Mouse (Mus musculus): ENCODE results near the gene Anln. TPM values are rescaled to one million over a fixed set of nuclear protein-coding genes. Genes with fewer than 3 reads are reported as not detected.
"Not testable (repeated sequence)": the region's sequence is repeated elsewhere in the genome, so short reads cannot be mapped to it uniquely, and the experiment has no call there.

Anln gene
- polyA plus RNA-seq, 2 experiments = 20.1 to 27.0 TPM

- peak within 1 kb of the TSS; percentile 76 for H3K4me2 ChIP-seq (ENCODE audit: low read depth)
- ATAC-seq (ENCODE audit: insufficient read depth) (peak; percentile 99), DNase-seq (ENCODE audit: low read depth in 3 of 3, low spot score in 3 of 3) (peak; percentile 93 to 95 (median 94))
- H3K36me3 ChIP-seq (replicated peaks; ENCODE audit: control insufficient read depth, insufficient read depth, low read depth) = no peaks in the 10 kb centered on the region
- peak within 1 kb of the TSS; percentile 60 for H3K9ac ChIP-seq (replicated peaks)
- H3K9me3 ChIP-seq (ENCODE audit: control insufficient read depth, low read length) = no peaks in the 10 kb centered on the region
- WGBS (ENCODE audit: insufficient replicate concordance) = under 1% methylated on average over 43 of the region's 43 CpGs
- H3K4me1 ChIP-seq (replicated peaks; ENCODE audit: control insufficient read depth in 2 of 2, insufficient read depth in 2 of 2, low read length in 1 of 2) = no peaks in the 10 kb centered on the region
- H3K27me3 ChIP-seq (ENCODE audit: control insufficient read depth, insufficient read depth, low read length) = no peaks in the 10 kb centered on the region
- H3K27ac ChIP-seq = no peak within 1 kb of the TSS
- H3K4me3 ChIP-seq (ENCODE audit: insufficient read depth in 1 of 2, low read depth in 2 of 2, low read length in 2 of 2) = peak within 1 kb of the TSS; percentile 56 to 66
- TF ChIP-seq CTCF (IDR thresholded peaks at IDR 0.05; ENCODE audit: low read depth) = peak; percentile 99
- no peak for TF ChIP-seq EP300 (IDR thresholded peaks at IDR 0.05; ENCODE audit: low read depth)
Observed at GRCm38 (mm10) chr9:22411002-22411857, 22.2 kb upstream of the Anln start, which contains the start of gene 9530077C05Rik. Gene 9530077C05Rik, plus strand, starts transcription at chr9:22411513.

GRCm38 (mm10) chr9:22409501-22409900 lies 20.5 kb upstream of the Anln start:
- no peak for ATAC-seq (ENCODE audit: insufficient read depth)
- DNase-seq (ENCODE audit: low read depth in 3 of 3, low spot score in 3 of 3) = no peak
- TF ChIP-seq EP300 (IDR thresholded peaks at IDR 0.05; ENCODE audit: low read depth) (no peak), CTCF (IDR thresholded peaks at IDR 0.05; ENCODE audit: low read depth) (peak; percentile 28)
- Histone ChIP-seq H3K27ac (no peak overlapping the region), H3K4me3 (ENCODE audit: insufficient read depth in 1 of 2, low read depth in 2 of 2, low read length in 2 of 2) (no peak overlapping the region), H3K4me1 (replicated peaks; ENCODE audit: control insufficient read depth in 2 of 2, insufficient read depth in 2 of 2, low read length in 1 of 2) (no peaks in the 10 kb centered on the region), H3K4me2 (ENCODE audit: low read depth) (no peak overlapping the region), H3K27me3 (ENCODE audit: control insufficient read depth, insufficient read depth, low read length) (no peaks in the 10 kb centered on the region), H3K9ac (replicated peaks) (no peak overlapping the region), H3K36me3 (replicated peaks; ENCODE audit: control insufficient read depth, insufficient read depth, low read depth) (no peaks in the 10 kb centered on the region), H3K9me3 (ENCODE audit: control insufficient read depth, low read length) (no peaks in the 10 kb centered on the region)
- WGBS (ENCODE audit: insufficient replicate concordance) = 72% methylated on average over 7 of the region's 7 CpGs

GRCm38 (mm10) chr9:22408344-22408743 lies 19.4 kb upstream of the Anln start:
- not testable (repeated sequence) for H3K4me1 ChIP-seq (replicated peaks; ENCODE audit: control insufficient read depth in 2 of 2, insufficient read depth in 2 of 2, low read length in 1 of 2); DNase-seq (ENCODE audit: low read depth in 3 of 3, low spot score in 3 of 3); H3K4me2 ChIP-seq (ENCODE audit: low read depth); H3K27ac ChIP-seq; H3K27me3 ChIP-seq (ENCODE audit: control insufficient read depth, insufficient read depth, low read length); H3K9me3 ChIP-seq (ENCODE audit: control insufficient read depth, low read length); H3K36me3 ChIP-seq (replicated peaks; ENCODE audit: control insufficient read depth, insufficient read depth, low read depth); H3K9ac ChIP-seq (replicated peaks); ATAC-seq (ENCODE audit: insufficient read depth); H3K4me3 ChIP-seq (ENCODE audit: insufficient read depth in 1 of 2, low read depth in 2 of 2, low read length in 2 of 2)
- peak; percentile 40 for TF ChIP-seq CTCF (IDR thresholded peaks at IDR 0.05; ENCODE audit: low read depth)
- WGBS (ENCODE audit: insufficient replicate concordance) = 19% methylated on average over 4 of the region's 4 CpGs

DNA sequence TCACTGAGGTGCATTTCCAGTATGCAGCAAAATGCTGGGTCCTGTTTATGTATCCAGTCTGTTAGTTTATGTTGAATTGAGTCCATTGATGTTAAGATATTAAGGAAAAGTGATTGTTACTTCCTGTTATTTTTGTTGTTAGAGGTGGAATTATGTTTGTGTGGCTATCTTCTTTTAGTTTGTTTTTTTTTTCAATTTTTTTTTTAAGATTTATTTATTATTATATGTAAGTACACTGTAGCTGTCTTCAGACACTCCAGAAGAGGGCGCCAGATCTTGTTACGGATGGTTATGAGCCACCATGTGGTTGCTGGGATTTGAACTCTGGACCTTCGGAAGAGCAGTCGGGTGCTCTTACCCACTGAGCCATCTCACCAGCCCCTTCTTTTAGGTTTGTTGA lies 18.6 kb upstream of the Anln start:
- 52% methylated on average over 3 of the region's 4 CpGs for WGBS (ENCODE audit: insufficient replicate concordance)
- H3K4me1 ChIP-seq (replicated peaks; ENCODE audit: control insufficient read depth in 2 of 2, insufficient read depth in 2 of 2, low read length in 1 of 2); H3K27me3 ChIP-seq (ENCODE audit: control insufficient read depth, insufficient read depth, low read length); H3K36me3 ChIP-seq (replicated peaks; ENCODE audit: control insufficient read depth, insufficient read depth, low read depth); H3K27ac ChIP-seq; H3K9me3 ChIP-seq (ENCODE audit: control insufficient read depth, low read length); DNase-seq (ENCODE audit: low read depth in 3 of 3, low spot score in 3 of 3); H3K4me2 ChIP-seq (ENCODE audit: low read depth); H3K9ac ChIP-seq (replicated peaks); ATAC-seq (ENCODE audit: insufficient read depth); H3K4me3 ChIP-seq (ENCODE audit: insufficient read depth in 1 of 2, low read depth in 2 of 2, low read length in 2 of 2): not testable (repeated sequence)
- TF ChIP-seq CTCF (IDR thresholded peaks at IDR 0.05; ENCODE audit: low read depth) = 0 out of 2 replicates have a peak, but pooled peaks have one; percentile 8

GRCm38 (mm10) chr9:22405414-22405813 lies 16.4 kb upstream of the Anln start:
- Histone ChIP-seq H3K4me1 (replicated peaks; ENCODE audit: control insufficient read depth in 2 of 2, insufficient read depth in 2 of 2, low read length in 1 of 2) (no peaks in the 10 kb centered on the region), H3K9ac (replicated peaks) (no peak overlapping the region), H3K36me3 (replicated peaks; ENCODE audit: control insufficient read depth, insufficient read depth, low read depth) (no peaks in the 10 kb centered on the region), H3K27me3 (ENCODE audit: control insufficient read depth, insufficient read depth, low read length) (no peaks in the 10 kb centered on the region), H3K4me3 (ENCODE audit: insufficient read depth in 1 of 2, low read depth in 2 of 2, low read length in 2 of 2) (no peak overlapping the region), H3K9me3 (ENCODE audit: control insufficient read depth, low read length) (no peaks in the 10 kb centered on the region), H3K4me2 (ENCODE audit: low read depth) (no peak overlapping the region), H3K27ac (no peak overlapping the region)
- WGBS (ENCODE audit: insufficient replicate concordance) = 62% methylated on average over 3 of the region's 3 CpGs
- ATAC-seq (ENCODE audit: insufficient read depth) (no peak), DNase-seq (ENCODE audit: low read depth in 3 of 3, low spot score in 3 of 3) (no peak)
- no peak for TF ChIP-seq EP300 (IDR thresholded peaks at IDR 0.05; ENCODE audit: low read depth)
- no peak for TF ChIP-seq CTCF (IDR thresholded peaks at IDR 0.05; ENCODE audit: low read depth)

GRCm38 (mm10) chr9:22403501-22403900 lies 14.5 kb upstream of the Anln start:
- H3K9ac ChIP-seq (replicated peaks); DNase-seq (ENCODE audit: low read depth in 3 of 3, low spot score in 3 of 3); H3K4me3 ChIP-seq (ENCODE audit: insufficient read depth in 1 of 2, low read depth in 2 of 2, low read length in 2 of 2); ATAC-seq (ENCODE audit: insufficient read depth); H3K36me3 ChIP-seq (replicated peaks; ENCODE audit: control insufficient read depth, insufficient read depth, low read depth); H3K4me1 ChIP-seq (replicated peaks; ENCODE audit: control insufficient read depth in 2 of 2, insufficient read depth in 2 of 2, low read length in 1 of 2); H3K9me3 ChIP-seq (ENCODE audit: control insufficient read depth, low read length); H3K27ac ChIP-seq; H3K4me2 ChIP-seq (ENCODE audit: low read depth); H3K27me3 ChIP-seq (ENCODE audit: control insufficient read depth, insufficient read depth, low read length): not testable (repeated sequence)
- 37% methylated on average over 2 of the region's 2 CpGs for WGBS (ENCODE audit: insufficient replicate concordance)

All from liver, embryonic 14.5 days (tissue).